Mouse (Mus musculus) frontal cortex, adult 2 months (tissue): ENCODE data around the gene Klhl29. TPM values are rescaled to one million over a fixed set of nuclear protein-coding genes. Genes with fewer than 3 reads are reported as not detected.

Experiments used
- DNase-seq, 2 experiments: peaks; one replicate each; pipeline ENCODE4 v3.0.0; 2022; ENCODE audit warnings: low spot score in 1 of 2; ENCODE audit errors: extremely low spot score in 1 of 2
- polyA plus RNA-seq: library from polyadenylated mRNA; depleted of rRNA; stranded (reverse); fragments of >200 nt; gene quantifications from 2 replicates; pipeline ENCODE4 v1.2.3, GENCODE M21; 2012; rRNA removed

Klhl29 gene
- polyA plus RNA-seq: 31.4 and 37.9 TPM in 2 replicates

GRCm38 (mm10) chr12:5375616-5376461, at the start of gene Klhl29:
TSS of gene Klhl29 (minus strand) at chr12:5375682.
- peak in 1 of 2 experiments; percentile 82 for DNase-seq

- no peak for DNase-seq
These were observed 49.8 kb upstream of the Klhl29 start for GRCm38 (mm10) chr12:5425276-5425675.

- DNase-seq: no peak
These were observed 40.3 kb upstream of the Klhl29 start for GRCm38 (mm10) chr12:5415806-5416205.

- DNase-seq: no peak
These were observed 38.5 kb upstream of the Klhl29 start for GRCm38 (mm10) chr12:5413976-5414375.

GRCm38 (mm10) chr12:5411761-5412537, 36.5 kb upstream of the Klhl29 start:
- no peak for DNase-seq

GRCm38 (mm10) chr12:5411346-5411745, 35.9 kb upstream of the Klhl29 start:
- no peak for DNase-seq

GRCm38 (mm10) chr12:5410391-5411115, 35.1 kb upstream of the Klhl29 start:
- peak; percentile 77 to 96 for DNase-seq

GRCm38 (mm10) chr12:5407175-5407574, 31.7 kb upstream of the Klhl29 start:
- DNase-seq: no peak

- no peak for DNase-seq
These were observed 21.9 kb upstream of the Klhl29 start for GRCm38 (mm10) chr12:5397423-5397822.

- DNase-seq: no peak
These were observed 19.7 kb upstream of the Klhl29 start for GRCm38 (mm10) chr12:5395188-5395587.

GRCm38 (mm10) chr12:5387112-5387511, 11.6 kb upstream of the Klhl29 start:
- DNase-seq: peak in 1 of 2 experiments; percentile 62

GRCm38 (mm10) chr12:5386688-5387087, 11.2 kb upstream of the Klhl29 start:
- peak in 1 of 2 experiments; percentile 69 for DNase-seq

GRCm38 (mm10) chr12:5381694-5382093, 6.2 kb upstream of the Klhl29 start:
- DNase-seq: no peak

- no peak for DNase-seq
These were observed 532 bp downstream of the Klhl29 start for GRCm38 (mm10) chr12:5374684-5375615.

GRCm38 (mm10) chr12:5374196-5374683, 1.2 kb downstream of the Klhl29 start:
- DNase-seq: peak in 1 of 2 experiments; percentile 50

GRCm38 (mm10) chr12:5373641-5374195, 1.8 kb downstream of the Klhl29 start:
- DNase-seq: no peak

- DNase-seq: no peak
These were observed 6.1 kb downstream of the Klhl29 start for GRCm38 (mm10) chr12:5369396-5369795.

GRCm38 (mm10) chr12:5364836-5365235, 10.6 kb downstream of the Klhl29 start:
- DNase-seq: no peak

GRCm38 (mm10) chr12:5363961-5364634, 11.4 kb downstream of the Klhl29 start:
- DNase-seq: no peak
